Mouse (Mus musculus): ENCODE results near the gene Znhit3. TPM values are rescaled to one million over a fixed set of nuclear protein-coding genes. Genes with fewer than 3 reads are reported as not detected.

Gene Znhit3
- total and polyA plus RNA-seq, 3 experiments: 49.6 to 76.1 TPM; not detected in 1

- no peaks in the 10 kb centered on the region for H3K4me1 ChIP-seq (ENCODE audit: control insufficient read depth in 1 of 2, insufficient read depth in 2 of 2, low read length in 2 of 2)
- H3K9ac ChIP-seq (ENCODE audit: control insufficient read depth, low read depth, low read length, poor library complexity, severe bottlenecking): no peak overlapping the region
- H3K9me3 ChIP-seq (replicated peaks; ENCODE audit: insufficient read depth, low read length): no peaks in the 10 kb centered on the region
- no peak overlapping the region for H3K4me3 ChIP-seq (ENCODE audit: control insufficient read depth in 1 of 2, insufficient read depth in 1 of 2, low read depth in 2 of 2, low read length in 2 of 2)
- H3K27ac ChIP-seq (ENCODE audit: control insufficient read depth, low read depth, low read length): no peak overlapping the region
- H3K27me3 ChIP-seq (ENCODE audit: control insufficient read depth in 1 of 2, insufficient read depth in 2 of 2, low read length in 2 of 2): peaks cover 6 to 7% of the 10 kb centered on the region in 2 experiments
- no peak for DNase-seq (ENCODE audit: low read depth, low spot score)
- no peak for TF ChIP-seq ZMIZ1 (IDR thresholded peaks at IDR 0.05; ENCODE audit: low read depth, low read length)
- no peak for TF ChIP-seq MYC (IDR thresholded peaks at IDR 0.05; ENCODE audit: low read depth, low read length)
- TF ChIP-seq POLR2A (IDR thresholded peaks at IDR 0.05; ENCODE audit: control insufficient read depth in 1 of 2, insufficient read depth in 1 of 2, low read depth in 1 of 2, low read length in 2 of 2, poor library complexity in 1 of 2): no peak
- no peak for TF ChIP-seq RAD21 (IDR thresholded peaks at IDR 0.05; ENCODE audit: low read depth, low read length)
- TF ChIP-seq RCOR1 (IDR thresholded peaks at IDR 0.05; ENCODE audit: low read depth, low read length): no peak
- TF ChIP-seq GATA1 (IDR thresholded peaks at IDR 0.05; ENCODE audit: low read depth, low read length): no peak
- TF ChIP-seq POLR2AphosphoS5 (IDR thresholded peaks at IDR 0.05; ENCODE audit: borderline replicate concordance, low read depth, low read length): no peak
- TF ChIP-seq MAFK (IDR thresholded peaks at IDR 0.05; ENCODE audit: borderline replicate concordance, low read depth, low read length): no peak
- no peak for TF ChIP-seq MXI1 (IDR thresholded peaks at IDR 0.05; ENCODE audit: low read depth, low read length)
- no peak for TF ChIP-seq ZKSCAN1 (IDR thresholded peaks at IDR 0.05; ENCODE audit: low read depth, low read length)
- no peak for TF ChIP-seq CTCF (IDR thresholded peaks at IDR 0.05 in 2 of 3, conservative IDR thresholded peaks at IDR 0.05 in 1 of 3; ENCODE audit: control insufficient read depth in 1 of 3, insufficient read depth in 1 of 3, low read depth in 2 of 3, low read length in 3 of 3, poor library complexity in 1 of 3, severe bottlenecking in 1 of 3)
- TF ChIP-seq SMC3 (IDR thresholded peaks at IDR 0.05; ENCODE audit: low read depth, low read length): no peak
- no peak for TF ChIP-seq JUND (IDR thresholded peaks at IDR 0.05; ENCODE audit: low read depth, low read length)
- TF ChIP-seq BHLHE40 (IDR thresholded peaks at IDR 0.05; ENCODE audit: borderline replicate concordance, low read depth, low read length): no peak
- TF ChIP-seq MYB (IDR thresholded peaks at IDR 0.05; ENCODE audit: low read depth, low read length): no peak
- no peaks in the 10 kb centered on the region for H3K36me3 ChIP-seq (ENCODE audit: control insufficient read depth in 1 of 2, insufficient read depth in 2 of 2, low read length in 2 of 2)
- H3K79me2 ChIP-seq (ENCODE audit: control insufficient read depth, insufficient read depth, low read length, poor library complexity): no peaks in the 10 kb centered on the region
Observed at GRCm38 (mm10) chr11:84958271-84958630, 42.1 kb upstream of the Znhit3 start.

- Histone ChIP-seq H3K27ac (ENCODE audit: control insufficient read depth, low read depth, low read length) (no peak within 1 kb of the TSS), H3K79me2 (ENCODE audit: control insufficient read depth, insufficient read depth, low read length, poor library complexity) (no peaks in the 10 kb centered on the region), H3K27me3 (ENCODE audit: control insufficient read depth in 1 of 2, insufficient read depth in 2 of 2, low read length in 2 of 2) (peaks cover 4 to 7% of the 10 kb centered on the region in 2 experiments), H3K4me3 (ENCODE audit: control insufficient read depth in 1 of 2, insufficient read depth in 1 of 2, low read depth in 2 of 2, low read length in 2 of 2) (no peak within 1 kb of the TSS), H3K4me1 (ENCODE audit: control insufficient read depth in 1 of 2, insufficient read depth in 2 of 2, low read length in 2 of 2) (no peaks in the 10 kb centered on the region), H3K9me3 (replicated peaks; ENCODE audit: insufficient read depth, low read length) (no peaks in the 10 kb centered on the region), H3K36me3 (ENCODE audit: control insufficient read depth in 1 of 2, insufficient read depth in 2 of 2, low read length in 2 of 2) (no peaks in the 10 kb centered on the region), H3K9ac (ENCODE audit: control insufficient read depth, low read depth, low read length, poor library complexity, severe bottlenecking) (no peak within 1 kb of the TSS)
- TF ChIP-seq CHD2 (IDR thresholded peaks at IDR 0.05; ENCODE audit: low read length) (no peak), MYB (IDR thresholded peaks at IDR 0.05; ENCODE audit: low read depth, low read length) (no peak), MYC (IDR thresholded peaks at IDR 0.05; ENCODE audit: low read depth, low read length) (no peak), ZNF384 (IDR thresholded peaks at IDR 0.05; ENCODE audit: low read depth, low read length) (no peak), USF2 (IDR thresholded peaks at IDR 0.05; ENCODE audit: borderline replicate concordance in 1 of 2, insufficient read depth in 1 of 2, low read depth in 1 of 2, low read length in 2 of 2) (no peak), BHLHE40 (IDR thresholded peaks at IDR 0.05; ENCODE audit: borderline replicate concordance, low read depth, low read length) (no peak), ETS1 (IDR thresholded peaks at IDR 0.05; ENCODE audit: low read depth, low read length) (no peak)
- no peak for DNase-seq (ENCODE audit: low read depth, low spot score)
Observed at GRCm38 (mm10) chr11:84957591-84958270, 41.6 kb upstream of the Znhit3 start, which contains the start of gene Car4. Gene Car4, plus strand, starts transcription at chr11:84957786.

All from MEL (cell line).